Mouse (Mus musculus) ES-Bruce4 (cell line): ENCODE measurements at regions not wholly inside any gene's neighbourhood (a gene's known extent, or its start where the extent isn't known, plus 50 kb on each side); places are given as distances from the start of the nearest gene placed in this dataset.

Source experiments
- CTCF ChIP-seq: IDR thresholded peaks from one replicate; pipeline ENCODE4 v1.8.1; 2011; ENCODE audit warnings: low read depth, low read length
- POLR2A ChIP-seq: IDR thresholded peaks from one replicate; pipeline ENCODE4 v1.8.1; 2011; ENCODE audit warnings: low read length; ENCODE audit not compliant: insufficient read depth

- TF ChIP-seq CTCF (no peak), POLR2A (no peak)
Observed at GRCm38 (mm10) chr13:60298575-60298974, 121.4 kb upstream of the Gas1 start.
